Comparison of ENCODE assay signal across 9 mouse cellular contexts in the genomic region with DNA sequence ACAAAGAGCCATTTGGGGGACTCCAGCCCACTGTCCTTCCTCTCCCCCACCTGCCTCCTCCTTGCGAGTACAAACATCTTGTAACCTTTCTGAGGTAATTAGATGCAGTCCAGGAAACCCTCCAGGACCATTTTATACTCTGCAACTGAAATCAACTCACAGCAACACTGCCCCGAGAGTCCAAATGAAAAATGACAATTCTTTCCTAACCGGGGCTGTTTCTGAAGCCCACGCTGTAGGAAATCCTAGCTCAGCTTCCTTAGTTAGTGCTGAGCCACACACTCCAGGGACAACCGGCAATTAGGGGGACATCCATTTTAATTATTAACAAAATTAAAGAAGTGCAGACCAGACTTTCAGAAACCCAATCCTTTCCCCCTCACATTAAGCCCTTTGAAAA.
A peak's percentile ranks its signal among the peaks of the same experiment; 100 is the strongest.
DNase-seq lines count a peak whose midpoint lies in the region; ATAC-seq and TF ChIP-seq lines count a peak whose summit lies in the region.
"Had no signal": no experiment of that assay in that cellular context is flagged by ENCODE, and none has a peak within 500 bp of the region (broad histone marks: within the 10 kb centered on the region; RNA-seq: fewer than 3 reads in every experiment).

No protein-coding gene starts in this region.

- peak; percentile 37 for TF ChIP-seq CTCF in lung, postnatal 0 days (IDR thresholded peaks at IDR 0.05)

- no peaks in the 10 kb centered on the region for H3K27me3 ChIP-seq in lung, postnatal 0 days (replicated peaks; ENCODE audit: insufficient read depth, low read length)
- no peaks in the 10 kb centered on the region for H3K27me3 ChIP-seq in forebrain, embryonic 16.5 days (replicated peaks; ENCODE audit: control insufficient read depth, insufficient read depth, low read length)
- H3K27me3 ChIP-seq in limb, embryonic 13.5 days, result peaks cover 5% of the 10 kb centered on the region
- H3K27me3 ChIP-seq: Patski had no signal

- peak; percentile 57 for DNase-seq in lung, postnatal 0 days (ENCODE audit: low spot score)
- no peak for DNase-seq in lung, postnatal 36 days
- no peak for DNase-seq in thymus, postnatal 25 days
- DNase-seq in cerebellum, adult 9-11 months, result no peak
- no peak for DNase-seq in liver
- DNase-seq: thymus, adult 18-20 months had no signal

- no peak for TF ChIP-seq EP300 in lung, postnatal 0 days (IDR thresholded peaks at IDR 0.05)

- 20% methylated on average over 5 of the region's 5 CpGs for WGBS in lung, postnatal 0 days
- WGBS in forebrain, embryonic 16.5 days, result 16% methylated on average over 5 of the region's 5 CpGs
- 7% methylated on average over 5 of the region's 5 CpGs for WGBS in limb, embryonic 13.5 days

- H3K4me3 ChIP-seq in lung, postnatal 0 days (ENCODE audit: low read depth, low read length), result no peak overlapping the region
- peak overlapping the region; percentile 75 for H3K4me3 ChIP-seq in forebrain, embryonic 16.5 days (replicated peaks; ENCODE audit: low read length)
- H3K4me3 ChIP-seq in limb, embryonic 13.5 days, result peak overlapping the region; percentile 74

- H3K9ac ChIP-seq in lung, postnatal 0 days (replicated peaks; ENCODE audit: low read depth), result no peak overlapping the region
- H3K9ac ChIP-seq in forebrain, embryonic 16.5 days (replicated peaks; ENCODE audit: low read depth, low read length), result no peak overlapping the region; the same call in 1 of the 2 replicates
- peak overlapping the region; percentile 94 for H3K9ac ChIP-seq in limb, embryonic 13.5 days

- H3K4me2 ChIP-seq in lung, postnatal 0 days (replicated peaks; ENCODE audit: low read depth, low read length), result peak overlapping the region; percentile 41
- peak overlapping the region; percentile 87 for H3K4me2 ChIP-seq in forebrain, embryonic 16.5 days (ENCODE audit: low read length)
- peak overlapping the region; percentile 77 for H3K4me2 ChIP-seq in limb, embryonic 13.5 days (replicated peaks)

- no peak overlapping the region; the same call in 1 of the 2 replicates for H3K27ac ChIP-seq in lung, postnatal 0 days (ENCODE audit: low read length)
- H3K27ac ChIP-seq in forebrain, embryonic 16.5 days (ENCODE audit: low read length), result no peak overlapping the region; the same call in 1 of the 2 replicates
- H3K27ac ChIP-seq in limb, embryonic 13.5 days, result peak overlapping the region; percentile 73; the same call in 1 of the 2 replicates

- ATAC-seq in lung, postnatal 0 days, result no peak
- no peak for ATAC-seq in forebrain, embryonic 16.5 days
- ATAC-seq in limb, embryonic 13.5 days (ENCODE audit: low FRiP score, low read depth), result no peak
- ATAC-seq: Patski had no signal

- no peaks in the 10 kb centered on the region for H3K9me3 ChIP-seq in lung, postnatal 0 days (ENCODE audit: low read length)
- H3K9me3 ChIP-seq in forebrain, embryonic 16.5 days (ENCODE audit: control insufficient read depth, low read length), result no peaks in the 10 kb centered on the region
- no peaks in the 10 kb centered on the region for H3K9me3 ChIP-seq in limb, embryonic 13.5 days

- H3K36me3 ChIP-seq in lung, postnatal 0 days (ENCODE audit: insufficient read depth, low read length), result no peaks in the 10 kb centered on the region
- H3K36me3 ChIP-seq in forebrain, embryonic 16.5 days (ENCODE audit: control insufficient read depth, insufficient read depth), result no peaks in the 10 kb centered on the region
- peaks cover 30% of the 10 kb centered on the region for H3K36me3 ChIP-seq in limb, embryonic 13.5 days

- peaks cover 40% of the 10 kb centered on the region; the same call in 1 of the 2 replicates for H3K4me1 ChIP-seq in lung, postnatal 0 days (ENCODE audit: insufficient read depth, low read depth, low read length)
- H3K4me1 ChIP-seq in forebrain, embryonic 16.5 days (replicated peaks; ENCODE audit: control insufficient read depth, insufficient read depth, low read length), result peaks cover 69% of the 10 kb centered on the region
- peaks cover 88% of the 10 kb centered on the region for H3K4me1 ChIP-seq in limb, embryonic 13.5 days
